Mouse (Mus musculus): ENCODE data around the gene Mylip. TPM values are rescaled to one million over a fixed set of nuclear protein-coding genes. Genes with fewer than 3 reads are reported as not detected.

The Mylip gene
- polyA plus RNA-seq, 1 experiment = not detected

GRCm38 (mm10) chr13:45454641-45455040, 65.1 kb downstream of the Mylip start:
- H3K27ac ChIP-seq (ENCODE audit: insufficient read depth, low read depth, low read length) = no peak overlapping the region
- H3K4me1 ChIP-seq (ENCODE audit: control insufficient read depth, insufficient read depth, low read length) = peaks cover 4% of the 10 kb centered on the region
- TF ChIP-seq POLR2A (IDR thresholded peaks at IDR 0.05; ENCODE audit: insufficient read depth, low read depth, low read length) (no peak), CTCF (IDR thresholded peaks at IDR 0.05; ENCODE audit: insufficient read depth, low read depth, low read length) (no peak)
- 60% methylated on average over 4 of the region's 4 CpGs for WGBS
- H3K4me3 ChIP-seq (ENCODE audit: insufficient read depth, low read depth, low read length) = no peak overlapping the region

GRCm38 (mm10) chr13:45455108-45455861, 65.7 kb downstream of the Mylip start:
- Histone ChIP-seq H3K4me1 (ENCODE audit: control insufficient read depth, insufficient read depth, low read length) (peaks cover 4% of the 10 kb centered on the region), H3K4me3 (ENCODE audit: insufficient read depth, low read depth, low read length) (no peak overlapping the region), H3K27ac (ENCODE audit: insufficient read depth, low read depth, low read length) (no peak overlapping the region)
- 55% methylated on average over 15 of the region's 15 CpGs for WGBS
- TF ChIP-seq POLR2A (IDR thresholded peaks at IDR 0.05; ENCODE audit: insufficient read depth, low read depth, low read length) (no peak), CTCF (IDR thresholded peaks at IDR 0.05; ENCODE audit: insufficient read depth, low read depth, low read length) (no peak)

GRCm38 (mm10) chr13:45455862-45456192, 66.3 kb downstream of the Mylip start:
- Histone ChIP-seq H3K4me3 (ENCODE audit: insufficient read depth, low read depth, low read length) (no peak overlapping the region), H3K27ac (ENCODE audit: insufficient read depth, low read depth, low read length) (no peak overlapping the region), H3K4me1 (ENCODE audit: control insufficient read depth, insufficient read depth, low read length) (peaks cover 4% of the 10 kb centered on the region)
- WGBS = 94% methylated on average over 2 of the region's 2 CpGs
- no peak for TF ChIP-seq POLR2A (IDR thresholded peaks at IDR 0.05; ENCODE audit: insufficient read depth, low read depth, low read length)
- no peak for TF ChIP-seq CTCF (IDR thresholded peaks at IDR 0.05; ENCODE audit: insufficient read depth, low read depth, low read length)

GRCm38 (mm10) chr13:45457459-45457858, 67.9 kb downstream of the Mylip start:
- TF ChIP-seq CTCF (IDR thresholded peaks at IDR 0.05; ENCODE audit: insufficient read depth, low read depth, low read length) = no peak
- no peak overlapping the region for H3K4me3 ChIP-seq (ENCODE audit: insufficient read depth, low read depth, low read length)
- H3K4me1 ChIP-seq (ENCODE audit: control insufficient read depth, insufficient read depth, low read length) = peaks cover 4% of the 10 kb centered on the region
- no peak overlapping the region for H3K27ac ChIP-seq (ENCODE audit: insufficient read depth, low read depth, low read length)
- WGBS = 87% methylated on average over 7 of the region's 7 CpGs

GRCm38 (mm10) chr13:45460177-45460576, 70.6 kb downstream of the Mylip start:
- no peak for TF ChIP-seq CTCF (IDR thresholded peaks at IDR 0.05; ENCODE audit: insufficient read depth, low read depth, low read length)
- TF ChIP-seq POLR2A (IDR thresholded peaks at IDR 0.05; ENCODE audit: insufficient read depth, low read depth, low read length) = no peak
- Histone ChIP-seq H3K4me1 (ENCODE audit: control insufficient read depth, insufficient read depth, low read length) (peaks cover 4% of the 10 kb centered on the region), H3K27ac (ENCODE audit: insufficient read depth, low read depth, low read length) (no peak overlapping the region), H3K4me3 (ENCODE audit: insufficient read depth, low read depth, low read length) (no peak overlapping the region)
- 88% methylated on average over 3 of the region's 3 CpGs for WGBS

GRCm38 (mm10) chr13:45461370-45461958, 71.9 kb downstream of the Mylip start:
- 87% methylated on average over 14 of the region's 14 CpGs for WGBS
- TF ChIP-seq POLR2A (IDR thresholded peaks at IDR 0.05; ENCODE audit: insufficient read depth, low read depth, low read length) (no peak), CTCF (IDR thresholded peaks at IDR 0.05; ENCODE audit: insufficient read depth, low read depth, low read length) (no peak)

More at GRCm38 (mm10) chr13:45461370-45461958, 71.9 kb downstream of the Mylip start:
- peaks cover 6% of the 10 kb centered on the region; the same call in 1 of the 2 replicates for H3K4me1 ChIP-seq (ENCODE audit: control insufficient read depth, insufficient read depth, low read length)
- no peak overlapping the region for H3K27ac ChIP-seq (ENCODE audit: insufficient read depth, low read depth, low read length)
- H3K4me3 ChIP-seq (ENCODE audit: insufficient read depth, low read depth, low read length) = no peak overlapping the region

Other genes with a start within 250 kb of the Mylip start
- gene Gmpr, start 117.7 kb downstream of the Mylip start, polyA plus RNA-seq (2012; ENCODE audit: insufficient read depth, insufficient read length, low replicate concordance, missing spikeins) = not detected in 2 replicates

Data from olfactory bulb, adult 2 months (tissue).